Mouse (Mus musculus) E14TG2a.4 (cell line): ENCODE measurements around the gene Ostf1.

Experiments used
- H3K27me3 ChIP-seq: 2 replicates; pipeline ENCODE4 v1.6.1; 2014; ENCODE audit warnings: low read length, control low read depth; ENCODE audit not compliant: insufficient read depth
- H3K36me3 ChIP-seq: 2 replicates; pipeline ENCODE4 v1.6.1; 2014; ENCODE audit warnings: low read length, control low read depth; ENCODE audit not compliant: insufficient read depth
- H3K4me1 ChIP-seq: replicated peaks from 2 replicates; pipeline ENCODE4 v1.6.1; 2014; ENCODE audit warnings: low read depth, low read length, control low read depth
- H3K4me3 ChIP-seq: replicated peaks from 2 replicates; pipeline ENCODE4 v1.5.1; 2014; ENCODE audit warnings: mild to moderate bottlenecking, low read length
- H3K9me3 ChIP-seq: 2 replicates; pipeline ENCODE4 v1.6.1; 2014; ENCODE audit warnings: low read length, control low read depth
- CTCF ChIP-seq: conservative IDR thresholded peaks from 2 replicates; pipeline ENCODE4 v1.5.1; 2014; ENCODE audit warnings: low read length
- NANOG ChIP-seq: IDR thresholded peaks from 2 replicates; pipeline ENCODE4 v1.6.1; 2014; ENCODE audit warnings: borderline replicate concordance, low read length, mixed read lengths
- POU5F1 ChIP-seq: IDR thresholded peaks from 2 replicates; pipeline ENCODE4 v1.6.1; 2014; ENCODE audit warnings: low read length, borderline replicate concordance

Ostf1 gene

GRCm38 (mm10) chr19:18649955-18650354 lies 18.3 kb upstream of the Ostf1 start:
- H3K36me3 ChIP-seq: no peaks in the 10 kb centered on the region
- TF ChIP-seq POU5F1 (no peak), CTCF (no peak), NANOG (no peak)
- H3K9me3 ChIP-seq: no peaks in the 10 kb centered on the region
- no peaks in the 10 kb centered on the region for H3K27me3 ChIP-seq
- peaks cover 18% of the 10 kb centered on the region for H3K4me1 ChIP-seq
- no peak overlapping the region for H3K4me3 ChIP-seq

GRCm38 (mm10) chr19:18648558-18648945 lies 16.9 kb upstream of the Ostf1 start:
- no peaks in the 10 kb centered on the region for H3K9me3 ChIP-seq
- no peak overlapping the region for H3K4me3 ChIP-seq
- H3K27me3 ChIP-seq: no peaks in the 10 kb centered on the region
- H3K4me1 ChIP-seq: peaks cover 14% of the 10 kb centered on the region
- TF ChIP-seq POU5F1 (no peak), NANOG (no peak), CTCF (no peak)
- no peaks in the 10 kb centered on the region for H3K36me3 ChIP-seq

DNA sequence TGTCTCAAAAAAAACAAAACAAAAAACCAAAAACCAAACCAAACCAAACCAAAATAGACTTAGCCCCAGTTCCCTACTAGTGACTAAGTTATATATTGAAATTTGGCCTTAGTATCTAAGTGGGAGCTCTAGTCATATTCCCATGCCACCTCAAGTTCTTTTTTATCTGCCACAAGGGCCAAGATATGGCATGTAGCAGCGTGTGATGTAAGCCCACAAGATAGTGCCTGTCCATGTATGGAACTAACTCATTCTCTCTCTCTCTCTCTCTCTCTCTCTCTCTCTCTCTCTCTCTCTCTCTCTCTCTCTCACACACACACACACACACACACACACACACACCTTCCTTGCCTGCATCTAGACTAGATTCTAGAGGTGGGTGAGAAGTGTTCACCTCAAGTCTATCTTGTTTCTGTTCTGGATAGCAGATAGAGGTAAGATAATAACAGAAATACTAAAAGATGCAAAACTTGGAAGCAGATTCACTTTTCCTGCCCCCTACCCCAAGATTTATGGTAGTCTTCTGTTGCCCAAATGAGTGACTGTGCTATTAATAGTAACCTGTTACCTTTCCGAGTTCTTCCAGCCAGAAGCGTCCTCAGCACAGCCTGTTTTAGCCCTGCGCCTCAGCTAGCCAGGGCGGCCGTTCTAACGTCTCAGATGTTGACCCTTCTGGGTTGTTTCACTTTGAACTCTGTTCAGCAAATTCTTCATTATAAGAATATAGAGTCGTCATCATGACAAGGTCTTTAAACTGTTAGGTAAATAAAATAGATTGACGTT lies 16.3 kb upstream of the Ostf1 start:
- Histone ChIP-seq H3K4me1 (peaks cover 8% of the 10 kb centered on the region), H3K27me3 (no peaks in the 10 kb centered on the region), H3K4me3 (no peak overlapping the region), H3K36me3 (no peaks in the 10 kb centered on the region), H3K9me3 (no peaks in the 10 kb centered on the region)
- TF ChIP-seq CTCF (no peak), NANOG (no peak), POU5F1 (no peak)

- Histone ChIP-seq H3K4me1 (peaks cover 6% of the 10 kb centered on the region), H3K36me3 (no peaks in the 10 kb centered on the region)
- no peak for TF ChIP-seq CTCF
- no peak for TF ChIP-seq NANOG
- no peak for TF ChIP-seq POU5F1
Measured at GRCm38 (mm10) chr19:18646853-18647420, 15.3 kb upstream of the Ostf1 start.

DNA sequence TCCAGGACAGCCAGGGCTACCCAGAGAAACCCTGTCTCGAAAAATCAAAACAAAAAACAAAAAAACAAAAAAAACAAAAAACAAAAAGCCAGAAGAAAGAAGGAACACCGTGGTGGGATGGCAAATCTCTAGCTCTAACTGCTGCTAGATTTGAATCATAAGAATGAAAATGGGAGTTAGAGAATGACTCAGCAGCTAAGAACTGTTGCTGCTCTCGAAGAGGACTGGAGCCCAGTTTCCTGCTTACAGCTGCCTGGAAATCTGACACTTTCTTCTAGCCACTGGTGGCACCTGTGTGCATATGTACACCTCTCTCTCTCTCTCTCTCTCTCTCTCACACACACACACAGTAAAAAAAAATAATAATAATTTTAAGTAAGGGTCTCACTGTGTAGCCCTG lies 14.8 kb upstream of the Ostf1 start:
- H3K9me3 ChIP-seq: no peaks in the 10 kb centered on the region
- H3K4me3 ChIP-seq: no peak overlapping the region
- peaks cover 6% of the 10 kb centered on the region for H3K4me1 ChIP-seq
- H3K27me3 ChIP-seq: no peaks in the 10 kb centered on the region
- no peaks in the 10 kb centered on the region for H3K36me3 ChIP-seq
- TF ChIP-seq POU5F1: no peak
- no peak for TF ChIP-seq NANOG
- no peak for TF ChIP-seq CTCF

More at GRCm38 (mm10) chr19:18646853-18647420, 15.3 kb upstream of the Ostf1 start:
- H3K27me3 ChIP-seq: no peaks in the 10 kb centered on the region
- no peaks in the 10 kb centered on the region for H3K9me3 ChIP-seq
- H3K4me3 ChIP-seq: no peak overlapping the region

DNA sequence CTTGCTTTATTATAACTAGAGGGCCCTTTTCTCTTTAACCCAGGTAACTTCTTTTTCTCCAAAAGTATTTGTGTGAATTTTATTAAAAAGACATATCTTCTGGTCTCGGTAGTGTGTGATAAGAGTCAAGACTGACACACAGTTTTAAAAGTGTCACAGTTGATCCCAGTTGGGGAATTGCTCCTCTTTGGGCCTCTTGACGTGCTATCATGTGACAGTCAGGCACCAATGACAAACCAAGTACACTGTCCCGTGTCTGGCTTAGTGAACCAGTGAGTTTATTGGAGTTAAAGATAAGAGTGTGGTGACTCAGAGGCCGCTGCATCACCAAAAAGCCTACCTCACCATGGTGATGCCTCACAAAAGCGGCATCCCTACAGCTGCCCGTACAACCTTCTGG lies 12.5 kb upstream of the Ostf1 start:
- Histone ChIP-seq H3K36me3 (no peaks in the 10 kb centered on the region), H3K27me3 (no peaks in the 10 kb centered on the region), H3K4me1 (peaks cover 6% of the 10 kb centered on the region), H3K4me3 (no peak overlapping the region), H3K9me3 (no peaks in the 10 kb centered on the region)
- TF ChIP-seq NANOG (no peak), POU5F1 (no peak), CTCF (no peak)

GRCm38 (mm10) chr19:18643411-18643810 lies 11.8 kb upstream of the Ostf1 start:
- peaks cover 6% of the 10 kb centered on the region for H3K4me1 ChIP-seq
- H3K9me3 ChIP-seq: no peaks in the 10 kb centered on the region
- H3K4me3 ChIP-seq: no peak overlapping the region
- TF ChIP-seq POU5F1: no peak
- TF ChIP-seq NANOG: no peak
- TF ChIP-seq CTCF: no peak
- no peaks in the 10 kb centered on the region for H3K36me3 ChIP-seq
- H3K27me3 ChIP-seq: no peaks in the 10 kb centered on the region

GRCm38 (mm10) chr19:18641001-18641400 lies 9.4 kb upstream of the Ostf1 start:
- no peaks in the 10 kb centered on the region for H3K36me3 ChIP-seq
- no peaks in the 10 kb centered on the region for H3K9me3 ChIP-seq
- TF ChIP-seq CTCF (no peak), POU5F1 (no peak), NANOG (no peak)
- H3K4me1 ChIP-seq: no peaks in the 10 kb centered on the region
- H3K27me3 ChIP-seq: no peaks in the 10 kb centered on the region
- H3K4me3 ChIP-seq: no peak overlapping the region
